Mouse (Mus musculus): ENCODE data around the gene Slc18b1. TPM values are rescaled to one million over a fixed set of nuclear protein-coding genes. Genes with fewer than 3 reads are reported as not detected.

The Slc18b1 gene
- total RNA-seq, 2 experiments from 2014 or later: 28.1 to 31.2 TPM

DNA sequence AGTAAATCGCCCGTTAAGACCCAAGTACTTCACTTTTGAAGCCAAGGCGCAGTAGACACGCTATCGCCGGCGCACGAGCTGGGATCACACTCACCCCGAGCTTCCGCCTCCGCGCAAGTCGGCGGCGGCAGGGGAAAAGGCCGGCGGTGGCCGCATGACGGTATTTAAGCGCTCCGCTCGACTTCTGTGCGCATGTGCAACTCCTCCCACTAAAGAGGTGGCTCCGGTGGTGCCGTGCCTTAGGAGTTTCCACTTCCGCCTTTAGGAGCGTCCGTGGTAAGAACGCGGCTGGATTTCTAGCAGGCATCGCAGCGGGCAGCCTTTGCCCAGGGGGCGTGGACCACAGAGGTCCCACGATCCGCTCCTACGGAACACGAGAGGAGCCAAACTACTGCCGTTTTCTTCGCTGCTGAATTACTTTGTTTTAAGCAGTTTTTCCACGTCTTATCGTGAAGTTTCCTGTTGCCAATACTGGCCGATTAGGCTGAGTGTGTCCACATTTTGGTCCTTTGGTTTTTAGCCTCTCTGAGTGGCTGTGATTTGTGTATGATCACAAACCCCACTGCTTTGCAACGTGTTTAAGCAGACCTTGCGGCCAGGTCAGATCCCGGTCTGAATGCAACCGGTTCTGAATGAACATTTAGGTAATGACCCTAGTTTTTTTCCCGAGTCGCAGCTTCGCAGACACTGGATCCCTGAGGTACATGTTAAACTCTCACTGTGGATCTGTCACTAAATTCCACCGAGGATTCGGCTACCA lies 9.5 kb upstream of the Slc18b1 start, which contains the start of gene Rps12:
Gene Rps12 (minus strand): TSS at position 214 of the 760 bp plus-strand sequence.
- peak within 1 kb of the TSS; percentile 90 for H3K4me3 ChIP-seq
- peak; percentile 99 for DNase-seq (ENCODE audit: low spot score in 2 of 2)
- peak within 1 kb of the TSS; percentile 89 for H3K27ac ChIP-seq
- TF ChIP-seq CTCF (conservative IDR thresholded peaks at IDR 0.05): peak; percentile 39; the same call in 1 of the 2 replicates

DNA sequence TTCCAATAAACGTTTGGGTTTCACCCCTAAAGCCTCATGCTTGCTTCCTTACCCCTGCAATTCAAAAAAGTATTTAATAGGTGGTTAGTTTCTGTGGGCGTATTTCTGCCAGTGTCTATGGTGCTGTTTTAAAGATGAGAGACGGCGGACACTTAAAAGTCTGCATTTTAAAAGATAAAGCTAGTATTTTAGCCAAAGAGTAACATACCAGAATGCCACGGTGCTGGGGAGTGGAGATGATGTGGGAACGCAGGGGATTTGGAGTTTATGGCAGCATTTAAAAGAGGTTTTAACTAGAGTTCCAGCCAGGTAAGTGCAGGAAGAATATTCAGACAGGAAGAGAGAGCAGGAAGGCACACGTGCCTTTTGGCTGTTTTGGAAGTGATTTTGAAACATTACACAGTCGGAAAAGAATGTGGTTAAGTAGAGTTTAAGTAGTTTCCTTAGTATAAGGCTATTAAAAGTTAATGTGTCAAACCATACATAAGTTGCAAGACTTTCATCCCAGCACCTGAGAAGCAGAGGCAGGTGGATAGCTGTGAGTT lies 8.7 kb upstream of the Slc18b1 start:
- no peak for DNase-seq (ENCODE audit: low spot score in 2 of 2)
- Histone ChIP-seq H3K4me3 (peak overlapping the region; percentile 90), H3K27ac (peak overlapping the region; percentile 89)
- no peak for TF ChIP-seq CTCF (conservative IDR thresholded peaks at IDR 0.05)

DNA sequence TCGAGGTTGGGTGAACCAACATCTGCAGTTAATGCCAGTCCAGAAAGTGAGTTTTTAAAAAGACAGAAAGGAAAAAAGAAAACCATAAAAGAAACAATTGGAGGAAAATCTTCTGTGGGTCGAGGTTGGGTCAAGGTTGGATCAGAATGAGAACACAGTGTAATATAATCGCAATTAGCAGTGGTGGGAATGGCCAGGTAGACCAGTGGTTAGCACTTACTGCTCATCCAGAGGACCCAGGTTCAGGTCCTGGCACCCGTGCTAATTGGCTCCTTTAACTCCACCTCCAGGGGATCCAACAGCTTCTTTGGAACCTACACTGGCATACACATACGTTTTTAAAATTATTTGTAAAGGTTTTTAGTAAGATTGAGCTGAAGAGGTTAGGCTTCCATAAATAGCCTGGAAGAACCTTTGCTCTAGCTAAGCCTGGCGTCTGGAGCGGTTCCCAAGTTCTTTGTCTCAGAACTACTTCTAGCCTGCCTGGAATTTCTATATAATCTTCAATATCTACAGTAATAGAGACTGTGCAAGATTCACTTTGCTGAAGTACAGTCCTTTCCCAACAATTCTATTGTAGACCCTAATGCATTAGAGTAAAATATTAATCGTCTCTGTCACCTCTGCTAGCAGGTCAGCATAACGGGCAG lies 790 bp upstream of the Slc18b1 start:
- Histone ChIP-seq H3K27ac (peak overlapping the region; percentile 92), H3K4me3 (peak overlapping the region; percentile 80)
- no peak for TF ChIP-seq CTCF (conservative IDR thresholded peaks at IDR 0.05)
- DNase-seq (ENCODE audit: low spot score in 2 of 2): no peak

DNA sequence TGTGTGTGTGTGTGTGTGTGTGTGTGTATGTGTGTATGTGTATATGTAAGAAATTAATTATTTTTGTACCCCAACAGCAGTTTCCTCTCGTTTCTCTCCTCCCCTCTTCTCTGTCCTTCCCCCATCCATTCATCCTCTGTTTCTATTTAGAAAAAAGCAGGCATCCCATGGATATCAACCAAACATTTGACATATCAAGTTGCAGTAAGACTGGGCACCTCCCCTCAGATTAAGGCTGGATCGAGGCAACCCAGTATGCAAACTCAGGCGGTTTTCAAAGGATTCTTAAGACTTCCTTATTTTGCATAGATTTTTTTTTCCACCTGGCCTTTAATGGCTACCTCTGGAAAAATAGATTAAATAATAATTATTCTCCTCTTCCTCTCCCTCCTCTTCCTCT lies 820 bp downstream of the Slc18b1 start:
- H3K27ac ChIP-seq: no peak overlapping the region

DNA sequence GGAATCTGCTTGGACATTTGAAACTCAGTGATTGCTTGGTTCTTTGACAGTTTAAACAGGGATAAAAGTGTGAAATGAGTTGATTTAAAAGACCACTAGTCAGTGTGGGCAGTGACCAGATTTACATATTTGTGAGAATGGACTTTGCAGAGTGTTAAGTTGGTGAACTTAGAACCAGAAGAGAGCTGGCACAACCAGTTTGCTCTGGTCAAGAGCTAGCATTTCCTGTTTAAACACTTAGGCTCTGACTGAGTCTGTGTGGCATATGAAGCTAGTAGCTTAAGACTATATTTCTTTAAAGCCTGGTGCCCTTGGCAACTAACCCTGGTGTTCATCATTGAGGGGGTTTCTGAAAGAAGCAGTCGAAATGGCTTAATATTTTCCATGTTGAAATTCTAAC lies 1.4 kb downstream of the Slc18b1 start:
- H3K4me3 ChIP-seq: no peak overlapping the region; the same call in 1 of the 2 replicates
- DNase-seq (ENCODE audit: low spot score in 2 of 2): no peak
- no peak overlapping the region for H3K27ac ChIP-seq
- no peak for TF ChIP-seq CTCF (conservative IDR thresholded peaks at IDR 0.05)

More for the DNA sequence above, 820 bp downstream of the Slc18b1 start:
- DNase-seq (ENCODE audit: low spot score in 2 of 2): no peak
- TF ChIP-seq CTCF (conservative IDR thresholded peaks at IDR 0.05): no peak
- H3K4me3 ChIP-seq: peak overlapping the region; percentile 23; the same call in 1 of the 2 replicates

DNA sequence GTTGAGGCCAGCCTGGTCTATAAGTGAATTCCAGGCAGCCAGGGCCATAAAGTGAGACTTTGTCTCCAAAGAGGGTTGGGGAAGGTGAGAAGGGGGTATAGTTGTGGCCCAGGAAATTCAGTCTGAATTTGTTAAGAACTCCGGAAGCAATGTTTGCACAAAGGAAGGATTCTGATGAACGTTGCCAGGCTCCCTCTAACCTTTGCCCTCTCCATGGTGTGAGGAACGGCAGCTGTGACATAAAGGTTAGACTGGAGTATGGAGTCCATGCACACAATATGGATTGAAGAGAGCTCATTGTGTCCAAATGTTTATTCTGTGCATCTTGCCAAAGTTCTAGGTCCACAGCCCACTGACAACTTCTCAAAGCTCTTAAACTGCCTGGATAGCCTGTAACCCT lies 3.1 kb downstream of the Slc18b1 start:
- TF ChIP-seq CTCF (conservative IDR thresholded peaks at IDR 0.05): no peak
- no peak overlapping the region for H3K27ac ChIP-seq
- no peak overlapping the region for H3K4me3 ChIP-seq
- DNase-seq (ENCODE audit: low spot score in 2 of 2): no peak

DNA sequence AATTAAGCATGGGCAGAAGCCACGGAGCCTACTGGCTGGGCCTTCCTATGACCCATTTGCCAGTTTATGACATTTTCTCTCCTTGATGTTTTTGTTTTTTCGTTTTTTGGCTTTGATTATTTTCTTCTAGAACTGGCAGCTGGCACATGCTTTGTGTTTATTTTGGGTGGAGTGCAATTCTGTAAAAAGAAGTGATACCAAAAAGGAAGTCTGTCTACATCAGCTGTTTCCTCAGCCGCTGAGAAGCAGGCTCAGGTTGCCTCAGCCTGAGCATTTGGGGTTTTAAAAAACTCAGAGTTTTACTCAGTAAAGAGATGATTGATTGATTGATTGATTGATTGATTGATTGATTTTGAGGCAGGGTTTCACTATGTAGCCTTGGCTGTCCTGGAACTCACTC lies 6.1 kb downstream of the Slc18b1 start:
- DNase-seq (ENCODE audit: low spot score in 2 of 2): no peak
- no peak overlapping the region for H3K27ac ChIP-seq
- no peak for TF ChIP-seq CTCF (conservative IDR thresholded peaks at IDR 0.05)
- H3K4me3 ChIP-seq: no peak overlapping the region

DNA sequence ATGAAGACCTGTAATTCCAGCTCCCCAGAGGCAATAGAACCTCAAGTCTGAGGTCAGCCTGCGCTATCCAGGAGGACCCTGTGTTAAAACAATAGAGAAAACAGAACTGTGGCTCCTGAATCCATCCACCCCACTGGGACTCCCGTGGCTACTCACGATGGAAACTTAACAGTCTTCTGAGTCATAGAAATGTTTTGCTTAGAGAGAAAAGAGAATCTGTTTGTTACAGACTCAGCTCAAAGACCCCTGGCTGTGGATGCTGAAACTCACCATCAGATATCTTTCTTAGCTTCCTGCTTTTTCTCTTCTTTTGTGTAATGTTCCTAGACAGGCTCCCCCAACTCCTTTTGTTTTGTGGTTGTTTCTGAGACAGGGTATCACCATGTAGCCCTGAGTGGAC lies 7.9 kb downstream of the Slc18b1 start:
- no peak overlapping the region for H3K27ac ChIP-seq
- DNase-seq (ENCODE audit: low spot score in 2 of 2): no peak
- TF ChIP-seq CTCF (conservative IDR thresholded peaks at IDR 0.05): no peak
- no peak overlapping the region for H3K4me3 ChIP-seq

DNA sequence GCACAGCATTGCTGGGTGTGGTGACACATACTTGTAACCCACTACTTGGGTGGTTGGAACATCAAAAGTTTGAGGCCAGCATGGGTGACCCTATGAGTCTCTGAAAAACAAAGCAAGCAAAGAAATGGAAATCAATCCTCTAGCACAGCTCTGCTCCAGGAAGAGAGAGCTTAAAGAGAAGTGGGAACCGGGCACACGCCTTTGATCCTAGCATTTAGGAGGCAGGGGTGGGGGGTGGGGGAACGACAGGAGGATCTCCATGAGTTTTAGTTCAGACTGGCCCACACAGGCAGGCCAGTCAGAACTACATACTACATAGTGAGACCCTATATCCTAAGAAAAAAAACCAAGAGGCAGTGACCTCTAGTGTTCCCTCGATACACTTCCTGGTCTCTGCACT lies 9.4 kb downstream of the Slc18b1 start:
- Histone ChIP-seq H3K4me3 (no peak overlapping the region), H3K27ac (no peak overlapping the region)
- DNase-seq (ENCODE audit: low spot score in 2 of 2): no peak
- TF ChIP-seq CTCF (conservative IDR thresholded peaks at IDR 0.05): no peak

DNA sequence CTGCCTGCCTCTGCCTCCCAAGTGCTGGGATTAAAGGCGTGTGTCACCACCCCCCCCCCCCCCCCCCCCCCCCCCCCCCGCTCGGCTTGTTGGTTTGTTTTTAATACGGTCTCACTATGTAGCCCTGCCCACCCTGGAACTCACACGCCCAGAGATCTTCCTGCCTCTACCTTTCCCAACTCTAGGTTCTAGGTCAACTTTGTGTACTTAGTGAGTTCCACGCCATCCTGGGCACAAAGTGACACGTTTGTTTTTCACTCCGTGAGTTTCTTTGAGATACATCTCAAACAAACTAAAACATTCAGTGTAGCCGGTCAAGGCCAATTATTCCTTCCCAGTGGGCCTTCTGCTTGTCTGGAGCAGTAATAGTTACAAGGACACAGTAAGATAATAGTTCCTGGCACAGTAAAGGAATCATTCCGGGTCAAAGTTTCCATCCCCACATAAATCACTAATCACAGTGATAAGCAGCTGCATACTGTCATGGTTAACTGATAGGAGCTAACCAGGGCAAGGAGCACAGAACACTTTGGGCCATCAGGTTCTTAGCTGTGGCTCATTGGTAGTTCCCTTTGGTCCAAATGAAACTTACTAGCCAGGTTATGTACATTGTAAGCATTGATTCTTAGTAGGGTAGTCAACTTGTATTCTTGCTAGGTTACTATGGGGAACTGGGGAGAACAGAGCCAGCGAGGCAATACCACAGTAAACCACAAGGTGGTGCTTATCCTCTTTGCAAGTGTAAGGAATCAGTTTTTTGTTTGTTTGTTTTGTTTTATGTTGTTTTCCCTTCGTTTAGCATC lies 15.1 kb downstream of the Slc18b1 start:
- no peak overlapping the region for H3K27ac ChIP-seq
- peak; percentile 59 to 74 for DNase-seq (ENCODE audit: low spot score in 2 of 2)
- peak; percentile 97 for TF ChIP-seq CTCF (conservative IDR thresholded peaks at IDR 0.05)
- no peak overlapping the region for H3K4me3 ChIP-seq

DNA sequence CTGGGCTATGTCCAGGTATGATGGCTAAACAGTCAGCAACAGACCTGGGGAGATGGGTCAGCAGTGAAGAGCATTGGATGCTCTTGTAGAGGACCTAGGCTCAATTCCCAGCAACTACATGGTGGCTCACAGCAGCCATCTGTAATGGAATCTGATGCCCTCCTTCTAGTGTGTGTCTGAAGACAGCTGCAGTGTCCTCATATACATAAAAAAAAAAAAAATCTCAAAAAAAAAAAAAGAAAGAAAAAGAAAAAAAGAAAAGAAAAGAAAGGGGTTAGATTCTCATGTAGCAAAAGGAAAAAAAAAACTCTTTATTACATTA lies 15.6 kb downstream of the Slc18b1 start:
- H3K27ac ChIP-seq: no peak overlapping the region
- no peak; the same call in 1 of the 2 replicates for TF ChIP-seq CTCF (conservative IDR thresholded peaks at IDR 0.05)
- no peak for DNase-seq (ENCODE audit: low spot score in 2 of 2)

DNA sequence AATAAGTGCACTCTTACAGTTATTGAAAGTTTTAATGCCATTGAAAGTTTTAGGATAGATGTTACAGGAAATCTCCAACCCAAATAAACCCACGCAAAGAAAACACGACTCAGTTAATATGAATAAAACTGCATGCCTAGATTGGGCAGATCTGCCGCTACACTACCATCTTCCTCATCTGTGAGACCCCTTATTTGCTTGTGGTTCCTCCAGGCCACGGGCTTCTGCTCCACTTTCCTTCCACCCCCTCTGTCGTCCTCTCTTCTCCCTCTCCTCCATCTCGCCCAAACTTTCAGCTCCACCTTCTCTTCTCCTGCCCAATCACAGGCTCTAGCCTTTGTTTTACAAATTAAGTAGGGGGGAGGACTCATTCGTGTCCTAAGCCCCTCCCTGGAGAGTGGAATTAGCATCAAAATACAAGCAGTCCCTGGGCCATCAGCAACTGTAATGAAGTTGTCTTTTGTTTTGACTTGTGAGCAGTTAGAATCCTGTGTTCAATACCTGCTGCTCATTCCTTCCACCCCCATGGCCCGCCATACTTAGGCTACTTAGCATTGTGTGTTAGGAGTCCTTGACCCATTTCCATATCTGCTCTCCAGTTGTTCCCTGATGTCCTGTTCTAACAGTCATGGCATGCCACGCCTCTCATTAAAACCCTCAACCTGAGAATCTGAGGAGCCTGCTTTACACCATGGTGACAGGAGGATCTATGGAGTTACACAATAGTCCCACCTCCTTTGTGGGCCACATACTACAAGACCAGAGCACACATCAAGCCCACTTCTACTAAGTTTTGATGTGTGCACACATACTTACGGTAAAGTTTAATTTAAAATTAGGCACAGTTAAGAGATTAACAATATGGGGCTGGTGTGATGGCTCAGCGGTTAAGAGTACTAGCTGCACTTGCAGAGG lies 16.3 kb downstream of the Slc18b1 start:
- H3K27ac ChIP-seq: no peak overlapping the region
- DNase-seq (ENCODE audit: low spot score in 2 of 2): no peak
- no peak for TF ChIP-seq CTCF (conservative IDR thresholded peaks at IDR 0.05)
- no peak overlapping the region for H3K4me3 ChIP-seq

More for the DNA sequence above, 15.6 kb downstream of the Slc18b1 start:
- no peak overlapping the region for H3K4me3 ChIP-seq

All from layer of hippocampus, adult 2 months (tissue).